Mouse (Mus musculus) stomach, embryonic 14.5 days (tissue): Measurements from ENCODE around the gene Erbb4. TPM values are rescaled to one million over a fixed set of nuclear protein-coding genes. Genes with fewer than 3 reads are reported as not detected.

Source experiments
- ATAC-seq: fragments of 200-750 bp; cut with Nextera tagmentation; 2 replicates; pipeline ENCODE4 v1.8.0; 2017; ENCODE audit warnings: low read depth, moderate TSS enrichment; ENCODE audit not compliant: insufficient number of reproducible peaks, insufficient read depth, low FRiP score
- H3K27ac ChIP-seq: fragments of 300-500 bp; sonication (generic); 2 replicates; pipeline ENCODE4 v1.5.1; 2014; ENCODE audit warnings: mild to moderate bottlenecking, low read length, moderate library complexity, mixed read lengths
- H3K27me3 ChIP-seq: fragments of 300-500 bp; sonication (generic); 2 replicates; pipeline ENCODE4 v1.6.1; 2014; ENCODE audit warnings: low read length, control low read depth, mixed read lengths; ENCODE audit not compliant: control insufficient read depth, insufficient read depth
- H3K36me3 ChIP-seq: fragments of 300-500 bp; sonication (generic); 2 replicates; pipeline ENCODE4 v1.6.1; 2014; ENCODE audit warnings: mild to moderate bottlenecking, control low read depth, low read length, moderate library complexity, mixed read lengths; ENCODE audit not compliant: control insufficient read depth, insufficient read depth
- H3K4me1 ChIP-seq: fragments of 300-500 bp; sonication (generic); 2 replicates; pipeline ENCODE4 v1.6.1; 2014; ENCODE audit warnings: low read length, control low read depth, mixed read lengths; ENCODE audit not compliant: control insufficient read depth, insufficient read depth
- H3K4me2 ChIP-seq: fragments of 300-500 bp; sonication (generic); replicated peaks from 2 replicates; pipeline ENCODE4 v1.6.1; 2014; ENCODE audit warnings: low read depth, low read length, control low read depth
- H3K4me3 ChIP-seq: fragments of 300-500 bp; sonication (generic); 2 replicates; pipeline ENCODE4 v1.5.1; 2014; ENCODE audit warnings: low read depth, low read length, control low read depth
- H3K9ac ChIP-seq: fragments of 300-500 bp; sonication (generic); replicated peaks from 2 replicates; pipeline ENCODE4 v1.6.1; 2014; ENCODE audit warnings: low read depth, mild to moderate bottlenecking, control low read depth, low read length, moderate library complexity, mixed read lengths
- H3K9me3 ChIP-seq: fragments of 300-500 bp; sonication (generic); 2 replicates; pipeline ENCODE4 v1.6.1; 2016; ENCODE audit warnings: low read depth, low read length, control low read depth; ENCODE audit not compliant: control insufficient read depth
- WGBS: fragments of 180-500 bp; shearing (Covaris S2); extraction: QIAGEN DNeasy Blood & Tissue Kit; methylation state at CpG from one replicate; pipeline ENCODE4 v1.1.7; 2014; 5-methylcytosine and 5-hydroxymethylcytosine counted together
- polyA plus RNA-seq: library from polyadenylated mRNA; unstranded; fragments of >200 nt; fragmentation: Nextera tagmentation; extraction: Ambion mirVana; gene quantifications from 2 replicates; pipeline ENCODE4 v1.2.1, GENCODE M21; 2014

Gene Erbb4
- polyA plus RNA-seq, 1 experiment from 2014 or later = 0.58 TPM

DNA sequence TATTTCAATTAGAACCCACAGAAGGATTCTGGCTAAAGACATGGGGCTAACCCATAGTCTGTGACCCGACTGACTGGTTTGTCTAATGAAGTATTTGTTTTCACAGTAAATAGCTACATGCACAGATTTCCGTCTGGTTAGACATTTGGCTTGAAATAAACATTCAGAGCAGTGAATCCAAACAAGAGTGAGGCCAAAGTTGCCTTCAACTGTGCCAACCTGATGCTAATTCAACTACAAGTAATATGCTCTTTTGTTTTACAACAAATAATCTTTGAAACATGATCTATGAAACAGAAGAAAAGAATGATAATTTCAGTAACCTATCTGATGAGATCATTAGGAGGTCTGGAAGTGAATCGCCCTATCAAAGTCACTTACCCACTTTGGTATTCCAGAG lies 106.5 kb downstream of the Erbb4 start:
- 65% methylated on average over 3 of the region's 3 CpGs for WGBS
- Histone ChIP-seq H3K36me3 (no peaks in the 10 kb centered on the region), H3K4me3 (no peak overlapping the region), H3K9me3 (no peaks in the 10 kb centered on the region), H3K27ac (no peak overlapping the region), H3K27me3 (no peaks in the 10 kb centered on the region), H3K4me1 (no peaks in the 10 kb centered on the region), H3K4me2 (no peak overlapping the region), H3K9ac (no peak overlapping the region)
- ATAC-seq = no peak

DNA sequence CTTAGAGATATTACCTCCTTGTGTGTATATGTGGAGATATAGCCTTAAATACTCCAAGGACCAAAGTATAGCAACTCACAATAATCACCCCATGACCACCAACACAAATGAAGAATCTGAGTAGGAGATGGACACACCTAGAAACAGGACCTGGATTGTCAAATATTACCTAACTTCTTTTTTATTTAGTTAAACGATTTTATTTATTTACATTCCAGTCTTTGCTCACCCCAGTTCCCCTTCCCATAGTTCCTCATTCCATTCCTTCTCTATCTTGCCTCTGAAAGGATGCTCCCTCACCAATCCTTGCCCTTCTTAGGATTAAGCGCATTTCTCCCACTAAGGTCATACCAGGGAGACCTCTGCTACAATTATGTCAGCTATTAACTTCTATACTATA lies 128.6 kb downstream of the Erbb4 start:
- ATAC-seq = no peak
- H3K27ac ChIP-seq = no peak overlapping the region
- WGBS = 59% methylated on average over 2 of the region's 2 CpGs

DNA sequence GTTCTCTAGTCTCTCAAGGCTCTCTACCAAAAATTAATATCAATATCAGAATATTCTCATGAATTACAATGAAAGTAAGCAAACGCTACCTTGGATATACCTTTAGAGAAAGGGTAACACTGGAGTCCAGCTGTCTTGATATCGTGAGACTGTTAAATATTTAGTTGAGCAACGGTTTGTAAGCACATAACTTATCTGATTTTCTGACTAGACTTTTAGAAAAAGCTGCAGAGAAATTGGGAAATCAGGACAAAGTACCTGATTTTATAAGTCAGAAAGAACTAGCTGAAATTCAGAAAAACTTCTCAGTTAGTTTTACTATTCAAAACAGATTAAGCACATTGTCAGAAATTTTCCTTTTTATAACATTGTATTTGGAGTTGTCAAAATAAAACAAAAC lies 129.3 kb downstream of the Erbb4 start:
- WGBS = 74% methylated on average over 3 of the region's 3 CpGs
- Histone ChIP-seq H3K4me3 (no peak overlapping the region), H3K27me3 (no peaks in the 10 kb centered on the region), H3K9me3 (no peaks in the 10 kb centered on the region), H3K4me1 (no peaks in the 10 kb centered on the region), H3K27ac (no peak overlapping the region), H3K9ac (no peak overlapping the region), H3K4me2 (no peak overlapping the region), H3K36me3 (no peaks in the 10 kb centered on the region)
- ATAC-seq = no peak

More for the DNA sequence above, 128.6 kb downstream of the Erbb4 start:
- H3K36me3 ChIP-seq = no peaks in the 10 kb centered on the region
- H3K27me3 ChIP-seq = no peaks in the 10 kb centered on the region
- H3K4me1 ChIP-seq = no peaks in the 10 kb centered on the region
- H3K4me3 ChIP-seq = no peak overlapping the region
- no peak overlapping the region for H3K4me2 ChIP-seq
- no peaks in the 10 kb centered on the region for H3K9me3 ChIP-seq
- H3K9ac ChIP-seq = no peak overlapping the region

DNA sequence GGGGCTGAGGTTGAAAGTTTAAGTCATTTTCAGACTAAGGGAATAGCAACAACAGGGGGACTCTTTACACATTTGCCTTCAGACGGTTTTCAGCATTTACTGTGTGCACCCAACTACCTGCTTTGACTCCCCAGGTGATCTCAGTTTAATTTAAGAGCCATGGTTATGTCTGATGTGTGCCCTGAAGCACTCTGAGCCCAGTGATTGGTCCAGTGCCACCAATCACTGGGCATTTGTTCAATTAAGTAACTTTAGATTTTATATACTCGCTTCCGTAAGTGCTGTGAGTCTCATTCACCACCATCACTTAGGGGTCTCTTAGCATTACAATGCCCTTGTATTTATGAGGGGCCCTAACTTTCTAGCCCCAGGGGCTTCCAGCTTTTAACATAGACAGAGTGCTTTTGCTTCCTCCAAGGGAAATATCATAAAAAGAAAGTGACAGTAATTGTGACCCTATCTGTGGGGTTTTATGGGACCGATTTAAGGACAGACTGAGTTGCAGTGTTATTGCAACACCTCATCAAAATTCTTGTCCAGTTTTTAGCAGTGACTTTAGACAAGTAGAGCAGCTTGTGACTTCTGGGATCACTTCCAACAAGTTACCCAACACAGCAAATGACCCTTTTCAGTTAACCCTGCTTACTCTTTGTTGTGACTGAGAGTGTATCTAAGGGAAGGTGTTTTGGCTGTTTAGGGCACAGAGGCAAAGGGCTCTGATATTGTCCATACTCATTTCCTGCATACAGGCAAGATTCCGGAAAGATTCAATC lies 134.3 kb downstream of the Erbb4 start:
- Histone ChIP-seq H3K27me3 (no peaks in the 10 kb centered on the region), H3K4me3 (no peak overlapping the region), H3K4me1 (no peaks in the 10 kb centered on the region), H3K9me3 (no peaks in the 10 kb centered on the region), H3K36me3 (no peaks in the 10 kb centered on the region), H3K27ac (no peak overlapping the region), H3K9ac (no peak overlapping the region), H3K4me2 (no peak overlapping the region)
- WGBS = 81% methylated on average over 5 of the region's 5 CpGs
- ATAC-seq = no peak

DNA sequence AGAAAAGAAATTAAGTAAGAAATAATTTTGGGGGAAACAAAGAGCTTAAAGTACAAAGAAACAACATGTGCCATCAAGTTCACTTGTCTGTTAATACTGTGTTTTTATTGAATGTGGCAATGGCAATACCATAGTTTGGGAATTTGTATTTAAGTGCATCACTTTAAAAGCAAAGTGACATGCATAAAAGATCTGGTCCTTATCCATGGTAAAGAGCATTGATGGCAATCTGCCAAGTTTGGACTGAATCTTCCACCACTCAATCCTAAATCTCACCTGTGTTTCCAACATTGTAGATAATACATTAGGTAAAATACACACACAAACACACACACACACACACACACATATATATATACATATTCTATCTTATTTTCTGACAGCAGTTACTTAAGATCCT lies 143.7 kb downstream of the Erbb4 start:
- no peaks in the 10 kb centered on the region for H3K9me3 ChIP-seq
- H3K4me2 ChIP-seq = no peak overlapping the region
- no peak overlapping the region for H3K9ac ChIP-seq
- H3K36me3 ChIP-seq = no peaks in the 10 kb centered on the region
- H3K4me3 ChIP-seq = no peak overlapping the region
- no peak for ATAC-seq
- H3K27ac ChIP-seq = no peak overlapping the region
- no peaks in the 10 kb centered on the region for H3K27me3 ChIP-seq
- H3K4me1 ChIP-seq = no peaks in the 10 kb centered on the region

DNA sequence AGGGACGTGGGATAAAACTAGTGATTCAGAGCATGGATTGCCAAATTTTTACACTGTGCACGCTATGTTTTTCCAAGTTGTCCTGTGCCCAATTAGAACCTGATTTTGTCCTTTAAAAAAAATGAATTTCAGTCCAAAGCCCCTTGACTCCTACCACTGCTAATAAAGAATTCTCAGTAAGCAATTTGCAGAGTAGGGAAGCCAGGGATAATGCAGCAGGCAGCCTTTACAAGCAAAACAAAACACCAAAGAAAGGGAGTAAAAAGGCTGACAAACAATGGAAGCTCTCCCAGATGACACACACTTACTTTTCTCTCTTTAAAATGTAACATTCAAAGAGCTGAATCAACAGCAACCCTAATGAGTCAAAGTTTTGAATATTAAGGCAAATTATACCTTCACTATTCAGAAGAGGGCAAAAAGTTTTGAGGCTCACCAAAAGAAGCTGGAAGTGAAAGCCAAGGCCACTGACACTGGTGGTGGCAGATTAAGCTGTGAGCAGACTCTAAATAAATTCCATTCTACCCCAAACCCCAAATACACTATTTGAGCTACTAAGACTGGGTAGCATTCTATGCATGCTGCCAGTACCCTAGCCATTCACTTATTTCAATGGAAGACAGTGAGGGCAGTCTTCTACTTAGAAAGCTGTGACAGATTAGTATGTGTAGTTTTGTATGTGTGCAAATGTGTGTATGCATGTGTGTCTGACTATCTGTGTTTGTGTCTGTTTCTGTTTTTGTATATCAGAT lies 146.3 kb downstream of the Erbb4 start:
- Histone ChIP-seq H3K4me1 (no peaks in the 10 kb centered on the region), H3K4me2 (no peak overlapping the region), H3K9me3 (no peaks in the 10 kb centered on the region), H3K27me3 (no peaks in the 10 kb centered on the region), H3K4me3 (no peak overlapping the region), H3K9ac (no peak overlapping the region), H3K36me3 (no peaks in the 10 kb centered on the region), H3K27ac (no peak overlapping the region)
- 77% methylated on average over 2 of the region's 2 CpGs for WGBS
- ATAC-seq = no peak

DNA sequence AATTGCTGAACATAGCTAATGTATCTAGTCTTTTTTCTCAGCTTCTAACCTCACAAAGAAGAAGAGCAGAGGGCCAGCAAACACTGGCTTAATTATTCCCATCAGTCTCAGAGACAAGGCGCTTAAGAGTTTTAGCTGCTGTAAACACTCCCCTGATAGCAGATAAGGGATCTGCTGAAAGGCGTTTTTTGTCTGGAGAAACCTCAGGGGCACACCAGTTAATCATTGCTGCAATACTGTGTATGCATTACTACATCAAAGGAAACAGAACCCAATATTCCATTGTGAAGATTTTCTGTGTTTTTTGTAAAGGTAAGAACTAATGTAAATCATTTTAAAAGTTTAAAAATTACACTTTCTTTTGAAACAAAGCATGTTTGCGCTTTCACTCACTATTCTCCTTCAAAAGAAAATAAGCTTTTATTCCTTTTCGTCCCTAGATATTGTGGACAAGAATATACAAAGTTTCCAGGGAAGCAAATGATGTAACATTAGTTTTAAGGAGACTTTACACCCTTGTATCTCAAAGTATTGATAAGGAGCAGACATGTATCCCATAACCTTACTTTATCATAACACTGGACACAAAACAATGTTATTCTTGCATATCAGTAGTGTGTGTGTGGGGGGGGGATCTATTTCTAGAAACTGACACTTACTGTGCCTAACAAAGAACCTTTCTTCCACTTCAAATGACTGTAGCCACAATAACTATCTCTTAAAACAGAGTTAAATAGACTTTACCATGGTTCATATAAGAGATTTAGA lies 150.9 kb downstream of the Erbb4 start:
- ATAC-seq = no peak
- Histone ChIP-seq H3K4me3 (no peak overlapping the region), H3K9me3 (no peaks in the 10 kb centered on the region), H3K36me3 (no peaks in the 10 kb centered on the region), H3K4me2 (no peak overlapping the region), H3K9ac (no peak overlapping the region), H3K27ac (no peak overlapping the region), H3K4me1 (no peaks in the 10 kb centered on the region), H3K27me3 (no peaks in the 10 kb centered on the region)
- WGBS = 21% methylated on average over 4 of the region's 4 CpGs

DNA sequence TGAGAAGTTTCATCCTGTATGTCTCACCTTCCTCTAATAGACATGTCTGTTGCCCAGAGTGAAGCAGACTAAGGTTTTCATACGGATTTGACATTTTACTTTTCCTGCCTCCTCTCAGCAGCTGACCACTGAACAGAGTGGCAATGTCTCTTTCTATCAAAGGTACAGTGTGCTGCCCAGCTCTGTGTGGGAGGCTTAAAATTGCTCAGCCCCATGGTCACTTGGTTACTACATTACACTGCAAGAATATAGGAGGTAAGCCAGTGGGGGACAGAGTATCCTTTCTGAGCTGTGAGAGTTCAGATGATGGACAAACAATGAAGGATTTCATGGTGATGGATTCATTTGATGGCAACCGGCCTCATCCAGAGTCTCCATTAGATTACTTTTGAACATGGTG lies 152.4 kb downstream of the Erbb4 start:
- no peak for ATAC-seq
- WGBS = 57% methylated on average over 2 of the region's 2 CpGs

More for the DNA sequence above, 152.4 kb downstream of the Erbb4 start:
- Histone ChIP-seq H3K9ac (no peak overlapping the region), H3K4me2 (no peak overlapping the region), H3K4me3 (no peak overlapping the region), H3K4me1 (no peaks in the 10 kb centered on the region), H3K9me3 (no peaks in the 10 kb centered on the region), H3K27ac (no peak overlapping the region), H3K27me3 (no peaks in the 10 kb centered on the region), H3K36me3 (no peaks in the 10 kb centered on the region)
